Mouse (Mus musculus) midbrain, embryonic 15.5 days (tissue): Measurements from ENCODE around the gene 1810024B03Rik. TPM values are rescaled to one million over a fixed set of nuclear protein-coding genes. Genes with fewer than 3 reads are reported as not detected.

ENCODE experiments used
- ATAC-seq: fragments of 200-750 bp; cut with Nextera tagmentation; replicated peaks from 2 replicates; pipeline ENCODE4 v1.8.0; 2017; ENCODE audit warnings: moderate TSS enrichment
- H3K27ac ChIP-seq: fragments of 300-500 bp; sonication (generic); 2 replicates; pipeline ENCODE4 v1.5.1; 2015; ENCODE audit warnings: mild to moderate bottlenecking, inconsistent platforms
- H3K27me3 ChIP-seq: fragments of 300-500 bp; sonication (generic); replicated peaks from 2 replicates; pipeline ENCODE4 v1.6.1; 2015; ENCODE audit warnings: inconsistent platforms
- H3K36me3 ChIP-seq: fragments of 300-500 bp; sonication (generic); replicated peaks from 2 replicates; pipeline ENCODE4 v1.6.1; 2015; ENCODE audit warnings: inconsistent platforms
- H3K4me1 ChIP-seq: fragments of 300-500 bp; sonication (generic); 2 replicates; pipeline ENCODE4 v1.6.1; 2015; ENCODE audit warnings: inconsistent platforms
- H3K4me2 ChIP-seq: fragments of 300-500 bp; sonication (generic); 2 replicates; pipeline ENCODE4 v1.6.1; 2015; ENCODE audit warnings: inconsistent platforms, mild to moderate bottlenecking, moderate library complexity
- H3K4me3 ChIP-seq: fragments of 300-500 bp; sonication (generic); 2 replicates; pipeline ENCODE4 v1.5.1; 2015; ENCODE audit warnings: mild to moderate bottlenecking, inconsistent platforms
- H3K9ac ChIP-seq: fragments of 300-500 bp; sonication (generic); 2 replicates; pipeline ENCODE4 v1.6.1; 2015; ENCODE audit warnings: mild to moderate bottlenecking, inconsistent platforms
- H3K9me3 ChIP-seq: fragments of 300-500 bp; sonication (generic); 2 replicates; pipeline ENCODE4 v1.6.1; 2016; ENCODE audit warnings: inconsistent platforms
- WGBS: fragments of 180-500 bp; shearing (Covaris S2); methylation state at CpG from one replicate; pipeline ENCODE4 v1.1.7; 2015; ENCODE audit warnings: mixed read lengths; 5-methylcytosine and 5-hydroxymethylcytosine counted together
- polyA plus RNA-seq: library from polyadenylated mRNA; unstranded; fragments of >200 nt; fragmentation: Nextera tagmentation; extraction: Ambion mirVana; gene quantifications from 2 replicates; pipeline ENCODE4 v1.2.1, GENCODE M21; 2015

The 1810024B03Rik gene
- polyA plus RNA-seq, 1 experiment from 2014 or later: 1.0 TPM

DNA sequence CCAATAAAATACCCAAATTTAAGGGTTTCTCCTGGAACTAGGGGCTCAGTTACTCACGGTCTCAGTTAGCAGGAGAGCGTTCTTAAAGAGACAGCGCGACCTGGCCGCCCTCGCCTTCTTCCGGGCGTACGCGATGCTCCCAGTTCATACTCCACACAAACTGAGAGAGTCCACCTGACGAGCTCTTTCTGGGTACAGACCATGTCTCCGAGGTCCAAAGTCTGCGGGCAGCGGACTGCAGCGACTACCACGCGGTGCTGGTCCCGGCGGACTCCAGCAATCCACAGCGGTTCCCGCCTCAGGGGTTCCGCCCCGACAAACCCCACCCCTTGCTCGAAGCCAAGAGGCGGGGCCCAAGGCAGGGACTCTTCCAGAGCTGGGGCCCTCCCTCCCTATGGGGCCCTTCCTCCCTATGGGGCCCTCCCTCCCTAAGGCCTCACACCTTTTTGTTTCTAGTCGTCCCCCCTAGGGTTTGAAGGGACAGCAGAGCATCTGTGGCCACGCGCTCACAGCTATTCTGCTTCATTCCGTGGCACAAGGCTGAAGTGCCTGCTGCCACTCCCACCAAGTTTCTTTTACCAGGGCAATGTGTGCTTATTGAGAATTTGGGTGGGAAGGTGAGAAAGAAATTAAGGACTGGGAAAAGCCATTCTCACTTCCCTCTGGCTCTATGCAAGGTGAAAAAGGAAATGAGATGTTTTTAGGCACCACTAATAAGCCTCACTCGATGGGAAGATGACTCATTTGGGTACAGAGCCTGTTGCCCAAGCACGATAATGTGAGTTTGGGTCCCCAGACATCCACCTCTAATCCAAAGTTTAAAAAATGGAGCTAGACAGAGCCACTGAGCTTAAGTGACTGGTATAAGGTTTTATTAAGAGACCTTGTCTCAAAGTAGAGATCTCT lies 64.7 kb downstream of the 1810024B03Rik start, which contains the start of gene Itpripl1:
Itpripl1 (minus strand) TSS at position 285 of the 906 bp plus-strand sequence.
- peak; percentile 78 for ATAC-seq
- no peaks in the 10 kb centered on the region for H3K36me3 ChIP-seq
- 4% methylated on average over 31 of the region's 31 CpGs for WGBS
- peak within 1 kb of the TSS; percentile 94 for H3K4me2 ChIP-seq
- H3K27ac ChIP-seq: no peak within 1 kb of the TSS
- no peaks in the 10 kb centered on the region for H3K9me3 ChIP-seq
- H3K9ac ChIP-seq: peak within 1 kb of the TSS; percentile 51
- H3K4me3 ChIP-seq: peak within 1 kb of the TSS; percentile 51
- no peaks in the 10 kb centered on the region for H3K27me3 ChIP-seq
- H3K4me1 ChIP-seq: peaks cover 11% of the 10 kb centered on the region

DNA sequence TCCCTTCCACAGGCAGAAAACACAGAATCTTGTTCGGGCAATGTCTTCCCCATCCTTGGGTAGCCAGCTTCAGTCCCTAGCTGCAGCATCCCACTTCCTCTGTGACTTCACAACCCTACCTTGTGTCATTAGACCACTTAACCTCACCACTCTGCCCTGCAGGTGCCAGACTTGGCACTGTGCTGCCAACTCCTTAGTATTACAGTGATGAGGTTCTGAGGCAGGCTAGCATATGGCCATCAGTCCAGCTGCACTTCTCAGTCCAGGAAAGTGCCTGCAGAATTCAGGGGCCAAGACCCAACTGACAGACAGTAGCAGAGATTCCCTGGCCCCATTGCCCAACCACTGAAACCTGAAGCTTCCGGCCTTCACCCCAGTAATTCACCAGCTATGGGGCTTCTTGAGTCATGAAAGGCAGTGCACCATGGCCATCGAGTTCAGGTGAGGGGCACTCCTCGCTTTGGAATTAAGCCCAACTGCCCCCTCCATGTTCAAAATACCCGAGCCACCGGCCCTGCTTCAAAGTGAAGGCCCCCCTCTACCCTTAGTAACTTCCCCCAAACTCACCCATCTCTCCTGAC lies 65.4 kb downstream of the 1810024B03Rik start:
- H3K9me3 ChIP-seq: no peaks in the 10 kb centered on the region
- 14% methylated on average over 6 of the region's 6 CpGs for WGBS
- H3K36me3 ChIP-seq: no peaks in the 10 kb centered on the region
- H3K9ac ChIP-seq: peak overlapping the region; percentile 51
- peak overlapping the region; percentile 94 for H3K4me2 ChIP-seq
- ATAC-seq: peak; percentile 30; the same call in 1 of the 2 replicates
- peak overlapping the region; percentile 51 for H3K4me3 ChIP-seq
- no peaks in the 10 kb centered on the region for H3K27me3 ChIP-seq
- no peak overlapping the region for H3K27ac ChIP-seq
- peaks cover 11% of the 10 kb centered on the region for H3K4me1 ChIP-seq

DNA sequence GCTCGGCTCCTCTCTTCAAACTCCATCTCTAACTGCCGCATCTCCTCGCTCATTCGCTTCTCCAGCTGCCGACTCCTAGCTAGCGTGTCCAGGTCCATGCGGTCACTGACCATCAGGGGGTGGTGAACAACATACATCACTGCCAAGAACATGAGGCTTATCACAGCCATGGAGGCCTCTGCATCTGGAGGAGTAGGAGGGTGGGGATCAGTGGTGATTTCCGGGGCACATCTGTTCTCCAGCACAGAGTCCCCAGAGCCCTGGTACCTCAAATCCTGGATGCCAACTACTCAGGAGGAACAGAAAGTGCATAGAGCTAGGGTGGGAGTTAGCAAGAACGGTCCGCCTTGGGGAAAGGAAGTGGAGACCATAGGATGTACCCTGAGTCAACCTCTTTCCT lies 66.0 kb downstream of the 1810024B03Rik start:
- Histone ChIP-seq H3K4me1 (peaks cover 11% of the 10 kb centered on the region), H3K4me3 (no peak overlapping the region), H3K27me3 (no peaks in the 10 kb centered on the region), H3K9ac (no peak overlapping the region), H3K36me3 (no peaks in the 10 kb centered on the region), H3K4me2 (no peak overlapping the region; the same call in 1 of the 2 replicates), H3K27ac (no peak overlapping the region), H3K9me3 (no peaks in the 10 kb centered on the region)
- 81% methylated on average over 10 of the region's 10 CpGs for WGBS
- no peak for ATAC-seq

DNA sequence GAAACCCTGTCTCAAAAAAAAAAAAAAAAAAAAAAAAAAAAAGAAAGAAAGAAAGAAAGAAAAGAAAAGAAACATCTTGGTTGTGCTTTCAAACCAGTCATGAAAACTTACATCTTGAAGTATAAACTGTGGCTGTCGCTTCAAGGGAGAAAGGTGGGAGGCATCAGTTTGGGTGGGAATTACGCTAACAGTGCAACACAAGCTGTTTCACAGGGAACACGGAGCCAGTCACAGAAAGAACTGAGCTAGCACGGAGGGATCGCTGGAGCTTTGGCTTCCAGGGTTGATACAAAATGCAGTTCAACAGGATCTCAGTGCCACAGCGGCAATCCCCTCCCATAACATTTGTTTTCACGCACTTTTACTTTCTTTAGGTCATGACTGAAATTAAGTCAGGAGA lies 68.1 kb downstream of the 1810024B03Rik start:
- H3K4me1 ChIP-seq: peaks cover 11% of the 10 kb centered on the region
- no peak overlapping the region for H3K9ac ChIP-seq
- no peaks in the 10 kb centered on the region for H3K27me3 ChIP-seq
- no peak overlapping the region for H3K27ac ChIP-seq
- no peaks in the 10 kb centered on the region for H3K9me3 ChIP-seq
- ATAC-seq: no peak
- H3K4me2 ChIP-seq: no peak overlapping the region
- no peaks in the 10 kb centered on the region for H3K36me3 ChIP-seq
- WGBS: 97% methylated on average over 7 of the region's 7 CpGs
- no peak overlapping the region for H3K4me3 ChIP-seq

DNA sequence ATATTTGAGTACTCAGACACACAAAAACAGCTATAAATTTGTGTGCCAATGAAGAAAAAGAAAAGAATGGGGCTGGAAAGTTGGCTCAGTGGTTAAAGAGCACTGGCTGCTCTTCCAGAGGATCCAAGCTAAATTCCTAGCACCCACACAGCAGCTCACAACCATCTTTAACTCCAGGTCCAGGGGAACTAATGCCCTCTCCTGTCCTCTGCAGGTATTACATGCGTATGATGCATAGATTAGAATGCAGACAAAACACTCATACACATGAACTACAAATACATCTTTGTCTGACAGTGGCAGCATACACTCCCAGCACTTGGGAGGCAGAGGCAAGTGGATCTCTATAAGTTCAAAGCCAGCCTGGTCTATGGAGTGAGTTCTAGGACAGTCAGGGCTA lies 68.5 kb downstream of the 1810024B03Rik start:
- 100% methylated on average over 1 of the region's 1 CpGs for WGBS
- no peak overlapping the region for H3K27ac ChIP-seq
- no peak for ATAC-seq
- peaks cover 12% of the 10 kb centered on the region for H3K4me1 ChIP-seq
- H3K4me2 ChIP-seq: no peak overlapping the region
- H3K36me3 ChIP-seq: no peaks in the 10 kb centered on the region
- H3K9ac ChIP-seq: no peak overlapping the region
- H3K27me3 ChIP-seq: no peaks in the 10 kb centered on the region
- no peaks in the 10 kb centered on the region for H3K9me3 ChIP-seq
- H3K4me3 ChIP-seq: no peak overlapping the region

DNA sequence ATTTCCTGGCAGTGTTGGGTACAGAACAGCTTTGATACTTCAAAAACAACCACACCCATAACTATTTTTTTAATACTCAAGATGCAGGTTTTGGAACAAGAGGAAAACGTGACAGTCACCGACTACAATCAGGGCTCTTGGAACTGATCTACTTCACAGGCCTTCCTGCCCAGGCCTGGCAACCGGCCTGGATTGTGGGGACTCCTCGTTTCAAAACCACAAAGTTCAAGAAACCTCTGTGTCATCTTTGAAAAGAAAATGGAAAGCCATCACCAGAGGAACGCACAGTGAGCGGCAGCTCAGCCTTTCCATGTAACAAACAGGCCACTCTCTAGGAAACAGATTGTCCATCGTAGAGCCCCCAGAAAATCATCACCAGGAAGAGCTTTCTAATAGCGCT lies 69.0 kb downstream of the 1810024B03Rik start:
- no peak overlapping the region for H3K9ac ChIP-seq
- H3K36me3 ChIP-seq: no peaks in the 10 kb centered on the region
- no peaks in the 10 kb centered on the region for H3K27me3 ChIP-seq
- H3K4me3 ChIP-seq: no peak overlapping the region
- H3K4me2 ChIP-seq: no peak overlapping the region
- ATAC-seq: no peak
- WGBS: 96% methylated on average over 8 of the region's 8 CpGs
- no peak overlapping the region for H3K27ac ChIP-seq
- no peaks in the 10 kb centered on the region for H3K9me3 ChIP-seq
- H3K4me1 ChIP-seq: peaks cover 18% of the 10 kb centered on the region

DNA sequence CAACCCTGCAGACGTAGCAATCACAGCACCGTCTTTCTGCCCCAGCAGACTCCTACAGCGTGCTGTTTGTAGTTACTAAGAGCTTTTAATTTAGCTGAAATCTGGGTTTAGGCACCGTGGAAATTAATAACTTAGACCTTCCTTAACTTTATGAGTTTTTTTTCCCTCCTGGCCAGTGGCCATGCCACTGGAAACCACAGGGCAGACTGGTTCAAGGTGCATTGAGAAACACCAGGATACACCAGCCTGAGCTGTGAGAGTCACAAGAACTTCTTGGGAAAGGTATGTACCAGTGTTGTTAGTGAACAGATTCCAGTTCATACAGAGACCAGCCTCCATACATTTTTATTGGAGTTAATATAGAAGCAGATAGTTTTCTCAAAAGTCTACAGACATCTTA lies 69.6 kb downstream of the 1810024B03Rik start:
- ATAC-seq: no peak

DNA sequence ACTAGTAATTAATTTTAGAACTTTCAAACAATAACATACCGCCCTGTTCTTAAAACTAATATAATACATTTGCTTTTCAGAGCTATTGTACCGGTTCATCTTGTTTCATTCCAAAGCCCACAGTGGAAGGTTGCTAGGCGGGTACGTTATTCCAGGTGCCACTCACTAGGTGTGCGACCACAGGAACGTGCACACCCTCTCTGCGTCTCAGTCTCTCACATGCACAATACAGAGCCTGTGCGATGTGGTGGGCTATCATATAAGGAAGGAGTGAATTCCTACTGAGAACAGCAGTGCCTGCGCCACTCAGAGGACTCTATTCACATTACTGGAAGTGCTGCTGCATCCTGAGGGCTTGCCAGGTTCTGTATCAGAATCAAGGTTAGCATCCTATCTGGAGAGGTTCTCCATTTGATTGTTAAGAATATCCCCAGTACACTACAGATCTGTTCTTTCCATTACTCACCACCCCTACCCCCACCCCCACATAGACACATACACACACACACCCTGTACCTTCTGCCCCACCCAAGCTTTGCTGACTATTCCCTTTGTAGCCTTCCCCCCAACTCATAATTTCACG lies 70.2 kb downstream of the 1810024B03Rik start:
- WGBS: 87% methylated on average over 10 of the region's 10 CpGs
- no peaks in the 10 kb centered on the region for H3K9me3 ChIP-seq
- H3K9ac ChIP-seq: no peak overlapping the region
- ATAC-seq: no peak
- no peak overlapping the region for H3K27ac ChIP-seq
- H3K4me3 ChIP-seq: no peak overlapping the region
- no peak overlapping the region for H3K4me2 ChIP-seq
- H3K27me3 ChIP-seq: no peaks in the 10 kb centered on the region
- no peaks in the 10 kb centered on the region for H3K36me3 ChIP-seq
- peaks cover 19% of the 10 kb centered on the region for H3K4me1 ChIP-seq

More for the DNA sequence above, 69.6 kb downstream of the 1810024B03Rik start:
- H3K36me3 ChIP-seq: no peaks in the 10 kb centered on the region
- H3K4me2 ChIP-seq: no peak overlapping the region
- H3K4me1 ChIP-seq: peaks cover 16% of the 10 kb centered on the region
- no peaks in the 10 kb centered on the region for H3K9me3 ChIP-seq
- H3K9ac ChIP-seq: no peak overlapping the region
- no peak overlapping the region for H3K4me3 ChIP-seq
- H3K27me3 ChIP-seq: no peaks in the 10 kb centered on the region
- WGBS: 93% methylated on average over 4 of the region's 4 CpGs
- H3K27ac ChIP-seq: no peak overlapping the region

DNA sequence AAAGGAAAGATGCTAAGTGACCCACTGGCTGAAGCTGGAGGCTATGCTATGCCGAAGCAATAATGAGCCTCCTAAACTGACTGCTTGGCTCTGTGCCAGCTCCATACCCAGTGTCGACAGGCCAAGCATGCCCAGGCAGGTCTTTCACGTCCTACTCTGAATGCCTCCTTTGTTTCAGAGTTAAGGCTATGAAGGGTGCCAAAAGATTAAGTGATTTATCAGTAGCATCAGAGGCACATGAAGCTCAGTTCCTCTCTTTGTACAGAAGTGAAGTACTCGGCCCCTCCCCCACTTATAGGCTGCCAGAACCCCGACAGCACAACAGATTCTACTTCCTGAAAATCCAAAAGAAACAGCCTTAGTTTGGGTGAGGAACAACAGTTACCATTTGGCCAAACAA lies 71.1 kb downstream of the 1810024B03Rik start:
- H3K27ac ChIP-seq: no peak overlapping the region
- H3K4me1 ChIP-seq: peaks cover 19% of the 10 kb centered on the region
- no peak overlapping the region for H3K9ac ChIP-seq
- 10% methylated on average over 5 of the region's 5 CpGs for WGBS
- H3K27me3 ChIP-seq: no peaks in the 10 kb centered on the region
- H3K9me3 ChIP-seq: no peaks in the 10 kb centered on the region
- H3K4me3 ChIP-seq: no peak overlapping the region
- H3K36me3 ChIP-seq: no peaks in the 10 kb centered on the region
- no peak; the same call in 1 of the 2 replicates for ATAC-seq
- H3K4me2 ChIP-seq: no peak overlapping the region

Other genes with a start within 250 kb of the 1810024B03Rik start
- 10.5 and 14.0 TPM in 2 replicates for gene Ap4e1, start 199.6 kb downstream of the 1810024B03Rik start, polyA plus RNA-seq
- 27.3 and 28.2 TPM in 2 replicates for gene Blvra, start 137.6 kb downstream of the 1810024B03Rik start, polyA plus RNA-seq
- gene Ncaph, start 74.3 kb downstream of the 1810024B03Rik start, polyA plus RNA-seq: 13.1 and 13.9 TPM in 2 replicates
- 7.6 and 7.7 TPM in 2 replicates for gene Itpripl1, start 64.8 kb downstream of the 1810024B03Rik start, polyA plus RNA-seq
- 58.1 and 58.8 TPM in 2 replicates for gene Snrnp200, start 106 bp upstream of the 1810024B03Rik start, polyA plus RNA-seq
- gene Ciao1, start 39.5 kb upstream of the 1810024B03Rik start, polyA plus RNA-seq: 56.9 and 62.6 TPM in 2 replicates
- 55.2 and 57.2 TPM in 2 replicates for gene Tmem127, start 39.6 kb upstream of the 1810024B03Rik start, polyA plus RNA-seq
- 90.8 and 94.4 TPM in 2 replicates for gene Stard7, start 61.9 kb upstream of the 1810024B03Rik start, polyA plus RNA-seq
- gene Dusp2, start 127.9 kb upstream of the 1810024B03Rik start, polyA plus RNA-seq: 11.0 TPM in 2 replicates
- not detected in 2 replicates for gene Astl, start 130.4 kb upstream of the 1810024B03Rik start, polyA plus RNA-seq
- 0.19 and 0.34 TPM in 2 replicates for gene Adra2b, start 154.9 kb upstream of the 1810024B03Rik start, polyA plus RNA-seq
- gene Gpat2, start 216.9 kb upstream of the 1810024B03Rik start, polyA plus RNA-seq: 0.21 and 0.24 TPM in 2 replicates
- 31.8 and 35.8 TPM in 2 replicates for gene Fahd2a, start 236.3 kb upstream of the 1810024B03Rik start, polyA plus RNA-seq